Mouse (Mus musculus) midbrain, postnatal 0 days (tissue): ENCODE data around the gene Slc26a6. TPM values are rescaled to one million over a fixed set of nuclear protein-coding genes. Genes with fewer than 3 reads are reported as not detected.

Experiments
- ATAC-seq: fragments of 200-750 bp; cut with Nextera tagmentation; 2 replicates; pipeline ENCODE4 v1.8.0; 2017; ENCODE audit warnings: moderate number of reproducible peaks, mild to moderate bottlenecking, moderate TSS enrichment, moderate library complexity; ENCODE audit not compliant: low FRiP score
- DNase-seq: peaks from one replicate; pipeline ENCODE4 v3.0.0-alpha.2; 2015; ENCODE audit warnings: low spot score
- H3K27ac ChIP-seq: fragments of 300-500 bp; sonication (generic); 2 replicates; pipeline ENCODE4 v1.5.1; 2014; ENCODE audit warnings: low read depth, mild to moderate bottlenecking, low read length, mixed read lengths
- H3K27me3 ChIP-seq: fragments of 300-500 bp; sonication (generic); 2 replicates; pipeline ENCODE4 v1.6.1; 2014; ENCODE audit warnings: low read length, control low read depth, mixed read lengths; ENCODE audit not compliant: insufficient read depth
- H3K36me3 ChIP-seq: fragments of 300-500 bp; sonication (generic); 2 replicates; pipeline ENCODE4 v1.6.1; 2014; ENCODE audit warnings: low read length, control low read depth, mixed read lengths; ENCODE audit not compliant: insufficient read depth
- H3K4me1 ChIP-seq: fragments of 300-500 bp; sonication (generic); 2 replicates; pipeline ENCODE4 v1.6.1; 2014; ENCODE audit warnings: mild to moderate bottlenecking, control low read depth, antibody characterized with exemption, low read length, mixed read lengths; ENCODE audit not compliant: insufficient read depth
- H3K4me2 ChIP-seq: fragments of 300-500 bp; sonication (generic); 2 replicates; pipeline ENCODE4 v1.6.1; 2014; ENCODE audit warnings: low read depth, mild to moderate bottlenecking, low read length, mixed read lengths; ENCODE audit not compliant: poor library complexity, severe bottlenecking
- H3K4me3 ChIP-seq: fragments of 300-500 bp; sonication (generic); 2 replicates; pipeline ENCODE4 v1.5.1; 2014; ENCODE audit warnings: low read depth, mild to moderate bottlenecking, low read length, moderate library complexity
- H3K9ac ChIP-seq: fragments of 300-500 bp; sonication (generic); replicated peaks from 2 replicates; pipeline ENCODE4 v1.6.1; 2014; ENCODE audit warnings: mild to moderate bottlenecking, low read length, moderate library complexity, mixed read lengths; ENCODE audit not compliant: poor library complexity, severe bottlenecking
- H3K9me3 ChIP-seq: fragments of 300-500 bp; sonication (generic); 2 replicates; pipeline ENCODE4 v1.6.1; 2016; ENCODE audit warnings: low read length, control low read depth
- CTCF ChIP-seq: IDR thresholded peaks from 2 replicates; pipeline ENCODE4 v1.5.1; 2016; ENCODE audit warnings: antibody characterized with exemption, mild to moderate bottlenecking
- WGBS: fragments of 180-500 bp; shearing (Covaris S2); extraction: QIAGEN DNeasy Blood & Tissue Kit; methylation state at CpG from one replicate; pipeline ENCODE4 v1.1.7; 2014; 5-methylcytosine and 5-hydroxymethylcytosine counted together
- polyA plus RNA-seq: library from polyadenylated mRNA; unstranded; fragments of >200 nt; fragmentation: Nextera tagmentation; extraction: Ambion mirVana; gene quantifications from 2 replicates; pipeline ENCODE4 v1.2.1, GENCODE M21; 2015
- total RNA-seq: library from RNA; depleted of rRNA; stranded (reverse); fragments of >200 nt; gene quantifications from 2 replicates; pipeline ENCODE4 v1.2.3, GENCODE M21; 2014

Slc26a6 gene
- total and polyA plus RNA-seq, 2 experiments from 2014 or later: 20.2 to 24.6 TPM

DNA sequence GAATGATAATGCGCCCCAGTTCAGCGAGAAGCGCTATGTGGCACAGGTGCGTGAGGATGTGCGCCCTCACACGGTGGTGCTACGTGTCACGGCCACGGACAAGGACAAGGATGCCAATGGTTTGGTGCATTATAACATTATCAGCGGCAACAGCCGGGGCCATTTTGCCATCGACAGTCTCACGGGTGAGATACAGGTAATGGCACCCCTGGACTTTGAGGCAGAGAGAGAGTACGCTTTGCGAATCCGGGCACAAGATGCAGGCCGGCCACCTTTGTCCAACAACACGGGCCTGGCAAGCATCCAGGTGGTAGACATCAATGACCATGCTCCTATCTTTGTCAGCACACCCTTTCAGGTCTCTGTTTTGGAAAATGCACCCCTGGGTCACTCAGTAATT, 25.2 kb upstream of the Slc26a6 start:
- no peak for TF ChIP-seq CTCF
- ATAC-seq (no peak), DNase-seq (peak; percentile 14)
- Histone ChIP-seq H3K9ac (no peak overlapping the region), H3K4me1 (peaks cover 8% of the 10 kb centered on the region), H3K9me3 (no peaks in the 10 kb centered on the region), H3K4me3 (peak overlapping the region; percentile 78; the same call in 1 of the 2 replicates), H3K27me3 (no peaks in the 10 kb centered on the region), H3K27ac (no peak overlapping the region; the same call in 1 of the 2 replicates), H3K36me3 (peaks cover 32% of the 10 kb centered on the region), H3K4me2 (peak overlapping the region; percentile 83)
- WGBS: 66% methylated on average over 18 of the region's 18 CpGs

DNA sequence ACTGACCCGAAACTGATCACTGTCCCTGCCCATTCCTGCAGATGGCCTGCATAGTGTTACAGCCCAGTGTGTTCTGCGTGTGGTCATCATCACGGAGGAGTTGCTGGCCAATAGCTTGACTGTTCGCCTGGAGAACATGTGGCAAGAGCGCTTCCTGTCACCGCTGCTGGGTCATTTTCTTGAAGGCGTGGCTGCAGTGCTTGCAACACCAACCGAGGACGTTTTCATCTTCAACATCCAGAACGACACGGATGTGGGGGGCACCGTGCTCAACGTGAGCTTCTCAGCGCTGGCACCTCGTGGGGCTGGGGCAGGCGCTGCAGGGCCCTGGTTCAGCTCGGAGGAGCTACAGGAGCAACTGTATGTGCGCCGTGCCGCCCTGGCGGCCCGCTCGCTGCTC, 21.4 kb upstream of the Slc26a6 start:
- ATAC-seq: no peak
- DNase-seq: no peak
- H3K4me3 ChIP-seq: peak overlapping the region; percentile 23; the same call in 1 of the 2 replicates
- 13% methylated on average over 23 of the region's 23 CpGs for WGBS
- peaks cover 8% of the 10 kb centered on the region for H3K4me1 ChIP-seq
- no peaks in the 10 kb centered on the region for H3K27me3 ChIP-seq
- no peak overlapping the region for H3K9ac ChIP-seq
- no peak for TF ChIP-seq CTCF
- peaks cover 66% of the 10 kb centered on the region for H3K36me3 ChIP-seq
- peak overlapping the region; percentile 49 for H3K4me2 ChIP-seq
- H3K9me3 ChIP-seq: no peaks in the 10 kb centered on the region
- no peak overlapping the region for H3K27ac ChIP-seq

DNA sequence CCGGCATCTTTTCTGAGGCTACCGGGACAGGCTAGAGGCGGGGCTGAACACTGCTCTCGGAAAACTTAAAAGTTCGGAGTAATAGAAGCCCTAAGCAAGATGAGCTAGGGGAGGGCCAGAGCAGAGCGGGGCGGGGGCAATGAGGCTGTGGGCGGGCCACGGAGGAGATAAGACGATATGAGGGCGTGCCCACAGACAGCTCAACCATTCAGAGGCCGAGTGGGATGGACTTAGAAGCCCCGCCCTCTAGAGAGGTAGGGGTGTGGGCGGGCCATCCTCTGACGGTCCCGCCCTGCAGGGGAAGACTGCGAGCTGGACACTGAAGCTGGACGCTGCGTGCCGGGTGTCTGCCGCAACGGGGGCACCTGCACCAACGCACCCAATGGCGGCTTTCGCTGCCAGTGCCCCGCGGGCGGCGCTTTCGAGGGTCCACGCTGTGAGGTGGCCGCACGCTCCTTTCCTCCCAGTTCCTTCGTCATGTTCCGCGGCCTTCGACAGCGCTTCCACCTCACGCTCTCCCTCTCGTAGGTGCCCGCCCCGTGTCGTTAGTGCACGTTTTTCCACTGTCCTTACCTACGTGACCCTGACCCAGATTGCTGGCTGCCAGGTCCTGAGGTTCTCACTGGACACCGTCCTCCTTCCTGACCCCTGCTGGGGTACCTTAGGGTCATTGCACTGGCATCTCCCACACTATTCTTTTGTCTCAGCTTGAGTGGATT, 20.5 kb upstream of the Slc26a6 start:
- peak; percentile 77 for ATAC-seq
- no peak for TF ChIP-seq CTCF
- 8% methylated on average over 44 of the region's 46 CpGs for WGBS
- no peaks in the 10 kb centered on the region for H3K27me3 ChIP-seq
- H3K4me2 ChIP-seq: peak overlapping the region; percentile 49
- peak overlapping the region; percentile 23; the same call in 1 of the 2 replicates for H3K4me3 ChIP-seq
- no peak overlapping the region for H3K27ac ChIP-seq
- H3K4me1 ChIP-seq: peaks cover 8% of the 10 kb centered on the region
- H3K9me3 ChIP-seq: no peaks in the 10 kb centered on the region
- peak; percentile 94 for DNase-seq
- H3K36me3 ChIP-seq: peaks cover 75% of the 10 kb centered on the region
- H3K9ac ChIP-seq: no peak overlapping the region

DNA sequence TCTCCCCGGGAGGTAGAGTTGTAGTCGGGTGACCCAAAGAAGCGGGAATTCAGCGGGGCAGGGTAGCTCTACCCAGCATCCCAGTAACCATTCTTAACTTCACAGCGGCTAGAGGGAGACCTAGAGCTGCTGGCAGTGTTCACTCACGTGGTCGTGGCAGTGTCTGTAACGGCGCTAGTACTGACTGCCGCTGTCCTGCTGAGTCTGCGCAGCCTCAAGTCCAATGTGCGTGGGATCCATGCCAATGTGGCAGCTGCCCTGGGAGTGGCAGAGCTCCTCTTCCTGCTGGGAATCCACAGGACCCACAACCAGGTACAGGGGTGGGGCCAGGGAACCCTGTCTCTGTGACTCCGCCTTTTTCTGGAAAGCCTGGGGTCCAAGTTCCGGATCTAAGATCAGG, 10.1 kb upstream of the Slc26a6 start:
- peak; percentile 48 for TF ChIP-seq CTCF
- peaks cover 86% of the 10 kb centered on the region for H3K36me3 ChIP-seq
- DNase-seq (peak; percentile 78), ATAC-seq (0 out of 2 replicates have a peak, but pooled peaks have one; percentile 10)
- no peak overlapping the region for H3K27ac ChIP-seq
- H3K4me3 ChIP-seq: no peak overlapping the region
- no peak overlapping the region for H3K4me2 ChIP-seq
- 21% methylated on average over 14 of the region's 14 CpGs for WGBS
- no peak overlapping the region for H3K9ac ChIP-seq
- no peaks in the 10 kb centered on the region for H3K27me3 ChIP-seq
- no peaks in the 10 kb centered on the region for H3K9me3 ChIP-seq
- no peaks in the 10 kb centered on the region for H3K4me1 ChIP-seq

DNA sequence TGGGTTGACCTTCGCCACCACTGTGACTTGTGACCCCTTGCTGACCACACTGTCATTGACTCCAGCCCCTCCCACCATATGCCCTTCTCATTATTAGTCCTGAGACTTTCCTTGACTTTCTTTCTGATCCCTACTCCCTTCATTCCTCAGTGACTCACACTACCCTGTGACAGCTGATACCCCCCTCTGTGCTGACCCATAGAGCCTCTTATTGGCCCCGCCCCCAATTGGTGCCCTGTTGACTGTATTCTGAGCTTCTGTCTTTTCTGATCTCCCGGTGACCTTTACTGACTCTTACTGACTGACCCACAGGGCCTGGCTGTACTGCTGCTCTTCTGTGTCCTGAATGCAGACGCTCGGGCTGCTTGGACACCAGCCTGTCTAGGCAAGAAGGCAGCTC, 7.7 kb upstream of the Slc26a6 start:
- Histone ChIP-seq H3K27me3 (no peaks in the 10 kb centered on the region), H3K4me2 (no peak overlapping the region), H3K9ac (no peak overlapping the region), H3K4me3 (no peak overlapping the region), H3K27ac (no peak overlapping the region), H3K9me3 (no peaks in the 10 kb centered on the region), H3K4me1 (no peaks in the 10 kb centered on the region), H3K36me3 (peaks cover 84% of the 10 kb centered on the region)
- DNase-seq (no peak), ATAC-seq (no peak)
- TF ChIP-seq CTCF: no peak
- WGBS: 85% methylated on average over 5 of the region's 5 CpGs

DNA sequence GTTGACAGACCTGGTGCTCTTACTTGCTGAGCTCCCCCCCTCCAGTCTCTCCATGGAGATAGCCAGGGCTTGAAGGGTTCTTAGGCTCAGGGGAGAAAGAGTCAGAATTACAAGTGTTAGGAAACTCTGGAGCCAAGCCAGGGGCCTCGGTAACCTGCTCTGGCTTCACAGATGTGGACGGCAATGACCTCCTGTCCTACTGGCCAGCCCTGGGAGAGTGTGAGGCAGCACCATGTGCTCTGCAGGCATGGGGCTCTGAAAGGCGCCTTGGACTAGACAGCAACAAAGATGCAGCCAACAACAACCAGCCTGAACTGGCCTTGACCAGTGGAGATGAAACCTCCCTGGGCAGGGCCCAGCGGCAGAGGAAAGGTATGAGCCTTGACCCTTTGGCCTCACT, 5.7 kb upstream of the Slc26a6 start:
- Histone ChIP-seq H3K9ac (no peak overlapping the region), H3K36me3 (peaks cover 83% of the 10 kb centered on the region), H3K9me3 (no peaks in the 10 kb centered on the region), H3K4me2 (no peak overlapping the region), H3K4me1 (no peaks in the 10 kb centered on the region), H3K27ac (no peak overlapping the region), H3K27me3 (no peaks in the 10 kb centered on the region), H3K4me3 (no peak overlapping the region)
- 84% methylated on average over 4 of the region's 4 CpGs for WGBS
- TF ChIP-seq CTCF: no peak
- no peak for ATAC-seq
- DNase-seq: no peak
